Mouse (Mus musculus) left cerebral cortex, postnatal 14 days (tissue): ENCODE results near the gene Zfp362. TPM values are rescaled to one million over a fixed set of nuclear protein-coding genes. Genes with fewer than 3 reads are reported as not detected.

Experiments used
- DNase-seq, 2 experiments: peaks; one replicate each; pipeline ENCODE4 v3.0.0; 2021 to 2022; ENCODE audit warnings: low spot score in 2 of 2, mixed read lengths in 1 of 2
- intact Hi-C: fragments of 180-260 bp; cut with DNase I; formaldehyde crosslinking; loops from one replicate; pipeline ENCODE4 v1.15.1; 2025
- long read RNA-seq, 2 experiments: library from polyadenylated mRNA; stranded (forward); transcript quantifications; one replicate each; pipeline ENCODE4 v2.0.0; 2021
- total RNA-seq, 2 experiments: library from RNA; stranded (reverse); gene quantifications; 2 replicates each; pipeline ENCODE4 v1.2.3; 2021

The Zfp362 gene
- total RNA-seq, result 10 to 100 TPM; 37.9 to 39.1 TPM
- long read RNA-seq, experiment 1, transcript Zfp362-202 (9 exons, 2,812 nt), result major isoform, 5 of 31 reads
- long read RNA-seq, experiment 1, partial matches to known transcripts, result 18 of 31 reads
- long read RNA-seq, experiment 1, other reads (novel, unspliced or antisense), result 8 of 31 reads
- long read RNA-seq, experiment 2, transcript Zfp362-202 (9 exons, 2,812 nt), result major isoform, 5 of 28 reads
- long read RNA-seq, experiment 2, partial matches to known transcripts, result 17 of 28 reads
- long read RNA-seq, experiment 2, other reads (novel, unspliced or antisense), result 6 of 28 reads

DNA sequence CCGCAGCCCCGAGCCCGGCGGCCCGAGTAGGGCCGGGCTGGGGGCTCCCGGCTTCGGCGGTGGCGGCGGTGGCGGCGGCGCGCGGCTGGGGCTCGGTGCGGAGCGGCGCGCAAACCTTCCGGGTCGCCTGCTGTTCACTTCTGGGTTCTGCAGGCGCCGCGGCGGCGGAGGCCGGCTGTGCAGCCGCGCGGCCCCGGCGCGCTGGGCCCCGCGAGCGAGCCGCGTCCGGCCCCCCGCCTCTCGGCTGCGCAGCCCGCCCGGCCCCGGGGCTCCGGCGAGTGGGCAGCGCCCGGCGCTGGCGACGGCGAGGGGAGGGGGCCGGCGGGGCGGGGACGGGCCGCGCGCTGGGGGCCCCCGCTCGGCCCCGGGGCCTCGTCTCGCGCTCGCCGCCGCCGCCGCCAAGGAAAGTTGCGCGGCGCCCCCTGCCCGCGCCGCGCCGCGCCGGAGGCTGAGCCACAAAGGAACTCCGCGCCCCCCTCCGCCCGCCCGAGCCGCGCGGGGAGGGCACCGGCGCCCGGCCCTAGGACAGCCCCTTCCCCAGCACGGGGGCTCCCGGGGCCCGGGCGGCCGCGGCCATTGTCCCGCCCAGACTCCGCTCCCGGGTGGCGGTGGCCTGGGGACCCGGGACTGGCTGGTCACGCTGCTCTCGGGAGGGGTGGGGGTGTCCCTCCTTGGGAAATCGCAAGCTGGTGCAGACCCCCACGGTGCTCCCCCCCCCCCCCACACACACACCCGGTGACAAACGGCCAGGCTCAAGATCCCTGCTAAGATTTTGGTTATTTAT lies at the start of gene Zfp362:
Zfp362 (minus strand) TSS at position 3 of the 784 bp plus-strand sequence.
- DNase-seq, result peak in 1 of 2 experiments; percentile 54
- intact Hi-C loops, result loop anchor here (5.0 kb wide), 1 partner anchor 51 kb away; no protein-coding TSS in a partner anchor

DNA sequence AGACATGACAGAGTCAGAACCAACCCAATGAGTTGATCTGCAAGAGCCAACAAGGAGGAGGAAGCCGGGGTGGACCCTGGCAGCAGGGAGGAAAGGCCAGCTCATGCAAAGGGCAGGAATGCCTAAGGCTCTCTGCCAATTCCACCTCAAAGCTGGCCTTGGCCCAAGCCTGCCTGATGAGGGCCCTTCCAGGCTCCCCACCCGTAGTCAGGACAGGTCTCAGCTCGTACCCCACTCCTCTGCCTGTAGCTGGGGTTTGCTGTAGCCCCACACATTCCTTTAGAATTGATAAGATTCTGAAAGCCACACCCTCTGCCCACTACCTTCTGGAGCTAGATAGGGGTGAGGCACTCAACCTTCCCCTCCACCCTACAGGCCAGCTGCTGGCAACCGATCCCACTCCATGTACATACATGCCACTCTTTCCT lies 49.8 kb upstream of the Zfp362 start:
- intact Hi-C loops, result loop anchor here (5.0 kb wide), 3 partner anchors 48 to 143 kb away; partner anchors contain the start of gene Zfp362
- DNase-seq, result no peak

DNA sequence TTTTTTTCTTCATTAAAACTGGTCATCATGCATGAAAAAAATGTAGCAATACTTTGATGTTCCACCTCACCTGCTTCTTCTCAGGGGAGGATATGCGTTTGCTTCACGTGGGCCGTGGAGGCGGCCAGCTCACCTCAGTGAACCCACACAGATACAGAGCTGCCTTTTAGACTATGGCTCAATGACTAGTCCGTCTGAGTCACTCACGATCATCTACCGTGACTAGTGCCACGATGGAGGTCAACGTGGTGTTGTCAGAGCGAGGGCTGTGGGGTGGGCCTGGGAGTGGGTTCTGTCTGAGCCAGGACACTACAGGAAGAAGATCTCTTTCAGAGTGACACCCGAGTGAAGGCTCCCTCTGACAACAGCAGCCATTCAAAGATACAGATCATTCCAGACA lies 47.3 kb upstream of the Zfp362 start:
- intact Hi-C loops, result no loop called here
- no peak for DNase-seq

GRCm38 (mm10) chr4:128852266-128852887 lies 46.5 kb upstream of the Zfp362 start:
- intact Hi-C loops, result no loop called here
- DNase-seq, result no peak

- intact Hi-C loops, result no loop called here
- DNase-seq, result no peak
Measured at GRCm38 (mm10) chr4:128849686-128850085, 43.8 kb upstream of the Zfp362 start.

GRCm38 (mm10) chr4:128848961-128849360 lies 43.1 kb upstream of the Zfp362 start:
- no peak for DNase-seq
- intact Hi-C loops, result no loop called here

- no peak for DNase-seq
- intact Hi-C loops, result no loop called here
Measured at GRCm38 (mm10) chr4:128845367-128845973, 39.6 kb upstream of the Zfp362 start.

DNA sequence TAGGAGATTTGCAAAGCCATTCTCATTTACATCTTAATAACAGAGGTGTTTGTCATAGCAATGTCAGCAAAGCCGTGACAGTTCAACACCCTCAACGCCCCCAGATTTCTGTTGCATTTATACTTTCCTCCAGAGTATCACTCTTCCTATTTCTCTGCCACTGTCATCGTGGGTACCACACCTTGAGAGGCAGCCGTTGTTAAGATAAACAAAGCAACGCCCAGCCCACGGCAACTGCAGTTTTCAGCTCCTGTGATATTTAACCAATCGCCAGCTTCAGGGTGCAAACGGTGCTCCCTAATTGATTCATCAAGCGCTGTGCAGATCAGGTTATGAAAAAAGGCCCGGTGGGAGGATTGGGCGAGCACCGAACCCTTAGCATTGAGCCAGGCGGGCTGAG lies 38.7 kb upstream of the Zfp362 start:
- DNase-seq, result no peak
- intact Hi-C loops, result no loop called here

GRCm38 (mm10) chr4:128841259-128841658 lies 35.4 kb upstream of the Zfp362 start:
- no peak for DNase-seq
- intact Hi-C loops, result no loop called here

DNA sequence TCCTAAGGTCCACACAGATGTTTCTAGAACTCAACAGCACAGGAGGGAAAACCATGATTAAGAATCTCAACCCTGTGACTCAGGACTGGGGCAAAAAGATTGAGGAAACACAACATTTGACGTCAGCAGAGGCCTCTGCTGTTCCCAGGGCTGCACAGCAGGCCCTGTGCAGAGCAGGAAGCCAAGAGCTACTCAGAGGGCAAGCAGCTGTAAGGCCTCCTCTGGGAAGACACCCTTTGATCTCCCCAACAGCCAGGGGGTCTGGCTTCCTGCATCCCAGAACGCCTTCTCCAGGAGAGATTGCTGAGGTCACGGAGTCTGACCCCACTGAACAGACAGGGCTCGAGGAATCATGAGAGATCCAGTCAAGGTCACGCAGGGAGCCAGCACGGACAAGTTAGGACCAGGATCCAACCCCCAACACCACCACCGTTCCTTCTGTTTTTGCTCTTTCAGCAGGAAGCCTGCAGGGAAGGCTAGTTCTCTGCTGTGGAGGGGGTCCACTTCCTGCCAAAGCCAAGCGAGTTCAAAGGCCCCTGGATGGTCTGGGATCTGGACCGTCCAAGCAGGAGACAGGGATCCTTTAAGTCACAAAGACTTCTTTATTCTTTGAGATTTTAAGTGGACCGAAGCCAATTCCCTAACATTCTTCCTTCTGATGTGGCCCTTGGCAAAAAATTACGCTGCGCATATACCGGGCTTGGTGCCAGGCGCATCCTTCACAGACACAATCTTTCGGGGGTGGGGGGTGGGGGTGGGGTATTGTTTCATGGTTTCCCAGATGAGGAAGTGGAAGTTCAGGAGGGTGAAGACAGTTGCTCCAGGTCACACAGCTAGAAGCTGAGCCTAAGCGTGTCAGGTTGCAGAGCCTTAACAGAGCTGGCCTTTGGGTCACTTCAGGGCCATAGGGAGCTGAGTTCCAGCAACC lies 34.2 kb upstream of the Zfp362 start:
- intact Hi-C loops, result no loop called here
- peak; percentile 14 to 20 for DNase-seq

DNA sequence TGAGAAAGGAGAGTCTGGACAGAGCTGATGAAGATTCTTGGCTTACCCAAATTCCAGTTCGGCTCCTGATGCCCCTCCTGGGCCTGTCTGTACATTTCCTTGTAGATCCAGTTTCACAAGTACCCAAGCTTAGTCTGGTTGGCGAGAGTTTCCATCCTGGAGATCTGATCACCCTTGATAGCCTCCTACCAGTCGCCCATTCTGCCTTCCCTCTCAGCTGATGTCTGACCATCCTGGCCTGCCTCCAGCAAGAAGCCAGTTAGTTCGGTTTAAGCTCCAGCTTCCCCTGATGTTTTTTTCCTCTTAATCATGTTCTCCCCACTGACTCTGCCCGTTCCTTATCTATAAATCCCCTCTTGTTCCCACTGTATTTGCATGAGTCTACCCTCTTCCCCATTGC lies 32.4 kb upstream of the Zfp362 start:
- intact Hi-C loops, result no loop called here

DNA sequence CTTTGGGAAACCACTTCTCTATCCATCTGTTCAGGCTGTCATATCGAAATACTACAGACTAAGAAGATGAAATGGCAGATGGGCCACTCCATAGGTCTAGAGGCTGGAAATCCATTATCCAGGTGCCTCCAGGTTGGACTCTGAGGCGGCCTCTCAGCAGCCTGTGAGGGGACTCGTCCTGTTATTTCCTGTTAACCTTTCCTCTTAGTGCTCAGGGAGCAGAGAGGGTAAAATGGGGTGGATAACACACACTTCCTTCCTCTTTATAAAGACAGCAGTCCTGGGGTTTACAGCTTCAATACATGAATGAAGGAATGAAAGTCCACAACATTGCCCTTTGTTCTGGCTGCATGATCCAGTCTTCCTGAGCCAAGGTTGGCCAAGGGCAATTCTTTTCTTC lies 18.3 kb upstream of the Zfp362 start:
- intact Hi-C loops, result no loop called here
- DNase-seq, result no peak

More for the DNA sequence above, 32.4 kb upstream of the Zfp362 start:
- no peak for DNase-seq

DNA sequence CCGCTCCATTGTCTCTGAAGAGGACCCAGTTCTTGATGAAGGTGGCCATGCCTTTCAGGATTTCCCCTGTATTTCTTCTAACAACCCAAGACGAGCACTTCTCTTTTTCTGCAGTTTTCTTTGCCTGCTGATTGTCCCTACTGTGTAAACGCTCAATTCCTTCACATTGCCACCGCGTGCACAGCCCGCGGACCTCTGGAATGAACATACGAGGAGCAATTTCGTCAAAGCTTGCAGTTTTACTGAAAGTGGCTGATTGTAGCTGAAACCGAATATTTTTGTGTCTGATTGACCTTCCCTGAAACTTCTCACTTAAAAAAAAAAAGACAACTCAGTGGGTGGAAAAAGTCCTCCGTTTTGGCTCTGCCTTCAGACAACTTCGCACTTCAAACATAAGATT lies 14.7 kb upstream of the Zfp362 start:
- intact Hi-C loops, result no loop called here
- no peak for DNase-seq

DNA sequence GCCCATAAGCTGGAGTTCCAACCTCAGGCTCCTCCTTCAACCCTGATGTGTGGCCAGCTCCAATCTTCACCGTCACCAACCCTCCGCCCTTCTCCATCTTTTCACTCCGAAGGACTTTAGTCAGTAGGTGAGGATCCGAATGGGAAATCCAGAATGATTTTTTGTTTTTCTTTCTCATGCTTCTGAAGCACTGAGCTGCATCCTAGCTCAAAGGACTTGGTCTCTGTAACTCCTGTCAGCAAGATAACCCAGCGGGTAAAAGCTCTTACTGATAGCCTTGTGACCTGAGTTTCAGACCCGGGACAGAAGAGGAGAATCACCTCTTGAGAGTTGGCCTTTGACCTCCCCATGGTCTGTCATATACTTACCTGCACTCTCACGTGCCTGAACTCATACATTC lies 11.2 kb upstream of the Zfp362 start:
- DNase-seq, result no peak
- intact Hi-C loops, result no loop called here

DNA sequence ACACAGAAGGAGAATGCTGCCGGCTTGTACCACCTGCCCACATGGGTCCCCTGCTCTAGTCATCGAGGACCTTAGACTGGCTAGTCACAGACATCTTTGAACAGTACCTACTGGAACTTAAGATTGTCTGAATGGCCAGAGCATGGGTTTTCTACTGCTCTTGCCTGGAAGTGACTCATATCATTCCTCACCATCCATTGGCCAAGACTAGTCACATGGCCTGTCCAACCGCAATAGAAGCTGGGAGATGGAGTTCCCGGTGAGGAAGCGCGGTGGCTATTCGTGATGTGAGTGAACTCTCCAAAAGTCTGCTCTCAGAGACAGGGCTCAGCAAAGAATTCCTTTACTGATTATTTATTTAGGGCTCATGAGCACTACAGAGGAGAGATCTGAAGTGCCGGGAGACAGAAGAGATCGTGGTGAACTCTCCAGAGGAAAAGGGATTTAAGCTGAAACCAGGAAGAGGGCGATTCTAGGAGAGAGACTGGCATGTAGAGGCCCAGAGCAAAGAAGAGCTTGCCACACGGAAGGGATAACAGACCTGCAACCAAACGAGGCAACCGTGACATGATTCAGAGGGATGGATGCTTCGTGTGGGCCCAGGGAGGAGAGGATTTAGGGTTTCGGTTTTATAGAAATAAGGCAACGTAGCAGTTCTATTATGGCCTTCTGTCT lies 5.7 kb upstream of the Zfp362 start:
- DNase-seq, result peak; percentile 88 to 93
- intact Hi-C loops, result no loop called here

GRCm38 (mm10) chr4:128806827-128807179 lies 958 bp upstream of the Zfp362 start:
- no peak for DNase-seq
- intact Hi-C loops, result loop anchor here (5.0 kb wide), 1 partner anchor 50 kb away; no protein-coding TSS in a partner anchor

GRCm38 (mm10) chr4:128805150-128806042 lies 449 bp downstream of the Zfp362 start:
- DNase-seq, result peak; percentile 40 to 43
- intact Hi-C loops, result loop anchor here (5.0 kb wide), 1 partner anchor 52 kb away; no protein-coding TSS in a partner anchor
